Mouse (Mus musculus) liver, postnatal 0 days (tissue): ENCODE measurements around the gene Gm17655.

Experiments used
- CTCF ChIP-seq: sonication (generic); IDR thresholded peaks from 2 replicates; pipeline ENCODE4 v1.5.1; 2016; ENCODE audit warnings: antibody characterized with exemption, low read depth
- EP300 ChIP-seq: IDR thresholded peaks from 2 replicates; pipeline ENCODE4 v1.6.1; 2016; ENCODE audit warnings: antibody characterized with exemption, low read depth, mild to moderate bottlenecking

GRCm38 (mm10) chr5:110106901-110107564 is 34.7 kb upstream of the Gm17655 start:
- no peak for TF ChIP-seq CTCF
- TF ChIP-seq EP300: no peak
